Mouse (Mus musculus): ENCODE measurements around the gene Umad1.

DNA sequence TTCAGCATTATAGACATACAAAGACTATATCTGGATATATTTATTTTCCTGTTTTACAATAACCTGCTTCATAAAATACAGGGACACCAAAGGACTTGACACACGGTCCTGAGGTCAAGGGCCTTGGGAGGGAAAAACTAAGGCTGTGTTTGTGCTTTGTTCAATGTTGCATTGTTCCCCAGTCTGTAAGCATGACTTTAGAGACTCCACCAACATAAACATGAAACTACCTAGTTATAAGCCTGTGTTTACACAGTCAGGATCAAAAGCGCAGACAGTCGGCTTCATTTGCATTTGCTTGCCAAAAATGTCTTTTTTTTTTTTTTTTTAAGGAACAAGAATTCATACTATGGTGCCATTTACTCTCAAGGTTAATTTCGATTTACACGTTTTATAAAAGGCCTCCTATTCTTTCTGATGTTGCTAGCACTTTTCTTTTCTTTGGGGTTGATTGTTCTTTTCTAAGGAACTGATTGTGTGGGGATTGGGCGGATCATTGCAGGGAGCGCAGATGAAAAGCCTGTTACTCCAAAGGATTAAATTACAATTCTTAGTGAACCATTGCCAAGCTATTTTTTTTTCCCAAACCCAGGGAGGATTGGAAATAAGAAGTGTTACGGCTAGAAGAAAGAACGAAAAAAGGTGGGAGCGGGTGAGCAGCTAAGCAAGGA is 208.7 kb downstream of the Umad1 start:
- TF ChIP-seq GATA1 (IDR thresholded peaks at IDR 0.05; ENCODE audit: borderline replicate concordance, low read length) = no peak
- TF ChIP-seq FLI1 (IDR thresholded peaks at IDR 0.05; ENCODE audit: low read length) = no peak
